Mouse (Mus musculus) adrenal gland, postnatal 25 days (tissue): Measurements from ENCODE around the gene Zfp866. TPM values are rescaled to one million over a fixed set of nuclear protein-coding genes. Genes with fewer than 3 reads are reported as not detected.

Experiments used
- DNase-seq: peaks from one replicate; pipeline ENCODE4 v3.0.0; 2021; ENCODE audit warnings: mixed read lengths
- total RNA-seq: library from RNA; stranded (reverse); gene quantifications from 2 replicates; pipeline ENCODE4 v1.2.3, GENCODE M21; 2021

The Zfp866 gene
- total RNA-seq, 1 experiment from 2014 or later: 27.3 TPM

- DNase-seq: peak; percentile 93
Measured at GRCm38 (mm10) chr8:69716403-69717231, 74.4 kb downstream of the Zfp866 start.

- DNase-seq: no peak
Measured at GRCm38 (mm10) chr8:69715366-69715765, 75.6 kb downstream of the Zfp866 start.

GRCm38 (mm10) chr8:69713516-69713915 lies 77.5 kb downstream of the Zfp866 start:
- no peak for DNase-seq

Other genes starting within 250 kb of the Zfp866 start
- gene Zfp868, start 165.6 kb downstream of the Zfp866 start, total RNA-seq: 13.8 and 15.0 TPM in 2 replicates
- gene Zfp964, start 136.7 kb downstream of the Zfp866 start, total RNA-seq: 2.2 and 2.9 TPM in 2 replicates
- gene Zfp869, start 80.5 kb downstream of the Zfp866 start, total RNA-seq: 21.9 and 24.9 TPM in 2 replicates
- gene Zfp963, start 41.2 kb downstream of the Zfp866 start, total RNA-seq: 3.4 and 4.9 TPM in 2 replicates
- gene Gm20422, start 16.3 kb downstream of the Zfp866 start, total RNA-seq: 3.3 TPM in 1 of 2 replicates, not detected in the other
- 45.4 and 47.7 TPM in 2 replicates for gene Atp13a1, start within 50 bp of the Zfp866 start, total RNA-seq
- gene Gmip, start 17.5 kb upstream of the Zfp866 start, total RNA-seq: 13.4 and 18.2 TPM in 2 replicates
- 1.7 and 2.1 TPM in 2 replicates for gene Lpar2, start 31.3 kb upstream of the Zfp866 start, total RNA-seq
- 1.7 and 2.5 TPM in 2 replicates for gene Pbx4, start 41.3 kb upstream of the Zfp866 start, total RNA-seq
- gene Cilp2, start 96.5 kb upstream of the Zfp866 start, total RNA-seq: not detected in 2 replicates
- 0.24 TPM in 1 of 2 replicates, not detected in the other for gene Tssk6, start 111.0 kb upstream of the Zfp866 start, total RNA-seq
- gene Ndufa13, start 111.4 kb upstream of the Zfp866 start, total RNA-seq: 158 TPM in 2 replicates
- 1.7 and 4.5 TPM in 2 replicates for gene Yjefn3, start 111.5 kb upstream of the Zfp866 start, total RNA-seq
- 95.6 and 104 TPM in 2 replicates for gene Gatad2a, start 205.2 kb upstream of the Zfp866 start, total RNA-seq